Mouse (Mus musculus): ENCODE results near the gene Dapk1. TPM values are rescaled to one million over a fixed set of nuclear protein-coding genes. Genes with fewer than 3 reads are reported as not detected.

Gene Dapk1
- polyA plus RNA-seq, 1 experiment from 2014 or later = 8.8 TPM

DNA sequence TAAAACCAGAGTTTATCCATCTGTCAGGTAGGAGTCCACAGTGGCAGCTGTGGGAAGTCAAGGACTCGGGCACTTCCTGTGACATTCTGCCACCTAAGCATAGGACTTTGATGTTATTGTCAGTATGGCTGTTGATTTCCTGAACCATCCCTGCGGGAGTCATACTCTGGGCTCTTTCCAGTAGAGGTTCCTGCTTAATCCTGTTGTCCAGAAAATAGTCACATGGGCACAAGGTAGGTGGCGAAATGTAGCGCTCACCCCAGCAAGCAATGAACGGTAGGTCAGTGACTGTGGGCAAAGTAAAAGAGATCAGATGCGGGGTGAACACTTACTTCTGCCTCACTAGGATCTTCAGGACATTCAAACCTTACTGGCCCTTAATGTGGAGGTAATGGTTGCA lies 66.3 kb downstream of the Dapk1 start:
- Histone ChIP-seq H3K4me3 (no peak overlapping the region), H3K27ac (no peak overlapping the region), H3K4me2 (no peak overlapping the region), H3K4me1 (peaks cover 56% of the 10 kb centered on the region), H3K9ac (no peak overlapping the region), H3K27me3 (replicated peaks) (no peaks in the 10 kb centered on the region), H3K36me3 (no peaks in the 10 kb centered on the region), H3K9me3 (replicated peaks) (no peaks in the 10 kb centered on the region)
- no peak for ATAC-seq
- WGBS (ENCODE audit: insufficient replicate concordance) = 65% methylated on average over 6 of the region's 6 CpGs

DNA sequence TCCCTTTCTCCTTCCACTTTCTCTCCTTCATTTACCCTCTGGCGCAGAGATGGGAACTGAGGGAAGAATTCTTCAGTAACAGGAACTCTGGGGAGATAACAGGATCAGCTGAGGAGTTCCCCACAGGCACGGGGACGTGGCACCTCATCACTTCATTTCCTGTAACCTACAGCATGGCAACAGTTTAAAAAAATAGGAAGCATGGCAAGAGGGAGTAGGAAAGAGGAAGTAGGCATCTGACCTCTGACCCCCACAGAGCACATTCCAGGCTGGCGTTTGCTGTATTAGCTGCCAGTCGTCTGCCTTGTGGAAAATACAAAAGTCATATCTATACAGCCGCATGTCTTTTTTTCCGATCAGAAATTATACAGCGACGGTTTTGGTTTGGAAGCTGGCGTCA lies 68.9 kb downstream of the Dapk1 start:
- Histone ChIP-seq H3K4me2 (peak overlapping the region; percentile 54), H3K9ac (peak overlapping the region; percentile 27; the same call in 1 of the 2 replicates)

GRCm38 (mm10) chr13:60671235-60671634 lies 69.5 kb downstream of the Dapk1 start:
- 0 out of 2 replicates have a peak overlapping the region, but pooled peaks have one; percentile 54 for H3K4me2 ChIP-seq
- H3K4me1 ChIP-seq = peaks cover 79% of the 10 kb centered on the region
- H3K9ac ChIP-seq = no peak overlapping the region

More for the DNA sequence above, 68.9 kb downstream of the Dapk1 start:
- Histone ChIP-seq H3K4me1 (peaks cover 74% of the 10 kb centered on the region), H3K9me3 (replicated peaks) (no peaks in the 10 kb centered on the region), H3K4me3 (peak overlapping the region; percentile 36), H3K27ac (peak overlapping the region; percentile 66; the same call in 1 of the 2 replicates), H3K36me3 (no peaks in the 10 kb centered on the region), H3K27me3 (replicated peaks) (no peaks in the 10 kb centered on the region)
- no peak for ATAC-seq
- 16% methylated on average over 10 of the region's 10 CpGs for WGBS (ENCODE audit: insufficient replicate concordance)

DNA sequence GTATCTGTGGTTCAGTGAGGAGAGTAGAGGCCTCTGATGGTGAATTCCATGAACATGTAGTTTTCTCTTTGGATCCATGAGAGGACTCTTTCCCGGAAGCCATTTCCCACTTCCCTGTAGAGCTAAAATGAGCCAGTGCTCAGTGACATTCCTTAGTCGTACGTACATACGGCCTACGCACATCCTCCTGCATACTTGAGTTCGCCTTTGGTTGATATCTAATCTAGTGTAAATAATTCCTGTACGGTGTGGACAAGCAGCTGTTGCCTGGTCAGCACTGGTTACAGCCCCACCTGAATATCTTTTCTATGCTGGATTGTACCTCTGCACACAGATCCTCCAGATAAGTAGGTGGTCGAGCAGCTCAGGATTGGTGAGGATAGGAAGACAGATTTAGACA lies 70.5 kb downstream of the Dapk1 start:
- Histone ChIP-seq H3K27ac (peak overlapping the region; percentile 84), H3K9ac (no peak overlapping the region), H3K36me3 (peaks cover 2% of the 10 kb centered on the region; the same call in 1 of the 2 replicates), H3K9me3 (replicated peaks) (no peaks in the 10 kb centered on the region), H3K4me2 (peak overlapping the region; percentile 65), H3K4me3 (0 out of 2 replicates have a peak overlapping the region, but pooled peaks have one; percentile 47), H3K4me1 (peaks cover 84% of the 10 kb centered on the region), H3K27me3 (replicated peaks) (no peaks in the 10 kb centered on the region)
- WGBS (ENCODE audit: insufficient replicate concordance) = 59% methylated on average over 8 of the region's 8 CpGs
- peak; percentile 2; the same call in 1 of the 2 replicates for ATAC-seq

More at GRCm38 (mm10) chr13:60671235-60671634, 69.5 kb downstream of the Dapk1 start:
- 68% methylated on average over 10 of the region's 10 CpGs for WGBS (ENCODE audit: insufficient replicate concordance)
- Histone ChIP-seq H3K9me3 (replicated peaks) (no peaks in the 10 kb centered on the region), H3K27me3 (replicated peaks) (no peaks in the 10 kb centered on the region), H3K4me3 (no peak overlapping the region), H3K36me3 (no peaks in the 10 kb centered on the region), H3K27ac (peak overlapping the region; percentile 66; the same call in 1 of the 2 replicates)
- no peak for ATAC-seq

DNA sequence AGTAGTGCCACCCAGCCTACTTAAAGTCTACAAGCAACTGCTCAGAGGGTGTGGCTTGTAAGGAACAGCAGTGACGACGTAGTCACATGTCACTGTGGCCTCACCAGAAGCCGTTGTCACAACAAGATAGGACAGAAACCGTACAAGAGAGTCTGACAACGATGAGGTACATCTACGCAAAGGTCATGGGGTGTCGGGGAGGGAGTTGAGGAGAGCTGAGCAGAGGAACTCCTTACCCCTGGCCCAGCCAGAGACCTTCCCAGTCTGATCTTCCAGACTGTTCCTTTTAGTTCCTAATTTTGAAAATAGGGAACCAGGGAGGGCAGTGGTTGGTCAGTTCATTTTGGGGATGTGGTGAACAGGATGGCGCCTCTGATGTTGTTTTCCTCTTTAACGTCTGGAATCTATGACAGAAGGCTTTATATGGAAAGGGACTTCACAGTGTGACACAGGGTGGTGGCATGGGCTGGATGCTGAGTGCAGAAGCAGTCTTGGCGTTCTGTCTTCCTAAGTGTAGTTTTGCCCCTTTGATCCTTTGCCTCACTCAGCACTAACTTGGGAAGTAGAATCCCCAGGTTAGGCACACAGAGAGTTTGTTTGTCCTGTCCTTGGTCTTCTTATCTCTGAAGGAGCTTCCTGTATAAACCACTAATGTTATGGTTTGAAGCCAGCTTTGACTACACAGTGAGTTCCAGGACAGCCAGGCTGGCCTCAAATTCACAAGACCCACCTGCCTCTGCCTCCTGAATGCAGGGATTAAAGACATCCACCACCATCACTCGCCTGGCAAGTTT lies 71.3 kb downstream of the Dapk1 start:
- Histone ChIP-seq H3K4me2 (peak overlapping the region; percentile 65), H3K4me1 (peaks cover 76% of the 10 kb centered on the region), H3K4me3 (peak overlapping the region; percentile 47), H3K9me3 (replicated peaks) (no peaks in the 10 kb centered on the region), H3K36me3 (peaks cover 3% of the 10 kb centered on the region; the same call in 1 of the 2 replicates), H3K9ac (peak overlapping the region; percentile 55), H3K27ac (peak overlapping the region; percentile 84), H3K27me3 (replicated peaks) (no peaks in the 10 kb centered on the region)
- WGBS (ENCODE audit: insufficient replicate concordance) = 31% methylated on average over 11 of the region's 11 CpGs
- peak; percentile 92 for ATAC-seq

DNA sequence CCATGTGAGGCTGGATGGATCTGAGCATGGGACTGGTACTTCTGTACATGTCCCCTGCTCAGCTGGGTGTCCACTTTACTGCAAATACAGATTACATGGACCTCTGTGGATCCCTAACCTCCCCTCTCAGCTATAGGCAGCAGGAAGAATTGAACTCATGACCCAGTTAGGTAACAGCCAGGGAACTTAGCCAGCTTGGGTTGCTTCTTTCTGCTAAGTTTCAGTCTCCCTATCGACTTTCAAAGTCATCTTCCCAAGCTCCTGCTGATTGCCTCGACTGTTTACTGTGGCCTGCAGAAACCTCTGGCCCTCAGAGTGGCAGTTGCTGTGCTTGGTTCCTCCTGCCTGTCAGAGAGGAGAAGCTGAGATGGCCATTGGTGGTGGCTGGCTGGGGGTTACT lies 72.6 kb downstream of the Dapk1 start:
- H3K4me1 ChIP-seq = peaks cover 77% of the 10 kb centered on the region
- H3K4me2 ChIP-seq = peak overlapping the region; percentile 35
- 2% methylated on average over 2 of the region's 2 CpGs for WGBS (ENCODE audit: insufficient replicate concordance)
- no peaks in the 10 kb centered on the region for H3K27me3 ChIP-seq (replicated peaks)
- H3K4me3 ChIP-seq = no peak overlapping the region
- peak overlapping the region; percentile 84 for H3K27ac ChIP-seq
- peaks cover 3% of the 10 kb centered on the region; the same call in 1 of the 2 replicates for H3K36me3 ChIP-seq
- no peak for ATAC-seq
- H3K9ac ChIP-seq = 0 out of 2 replicates have a peak overlapping the region, but pooled peaks have one; percentile 20
- no peaks in the 10 kb centered on the region for H3K9me3 ChIP-seq (replicated peaks)

DNA sequence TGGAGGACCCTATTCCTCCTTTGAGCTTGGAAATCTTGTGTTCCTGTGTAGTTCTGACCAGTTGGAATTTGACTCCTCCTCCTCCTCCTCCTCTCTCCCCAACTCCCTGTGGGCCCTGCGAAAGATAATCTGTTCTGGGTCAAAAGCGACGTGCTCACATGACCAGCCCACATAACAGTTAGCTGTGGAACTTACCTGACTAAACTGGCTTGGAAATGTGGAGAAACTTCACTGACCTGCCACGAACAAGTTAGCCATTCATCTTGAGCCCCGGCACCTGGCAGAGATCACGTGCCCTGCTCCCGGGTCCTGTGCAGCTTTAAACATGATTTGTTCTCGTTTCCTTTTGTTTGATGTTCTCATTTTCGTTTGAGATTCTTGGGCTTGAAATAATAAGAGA lies 73.2 kb downstream of the Dapk1 start:
- Histone ChIP-seq H3K4me2 (peak overlapping the region; percentile 35), H3K27ac (peak overlapping the region; percentile 84), H3K4me3 (no peak overlapping the region), H3K36me3 (peaks cover 3% of the 10 kb centered on the region; the same call in 1 of the 2 replicates), H3K4me1 (peaks cover 79% of the 10 kb centered on the region), H3K9ac (no peak overlapping the region; the same call in 1 of the 2 replicates), H3K9me3 (replicated peaks) (no peaks in the 10 kb centered on the region), H3K27me3 (replicated peaks) (no peaks in the 10 kb centered on the region)
- ATAC-seq = no peak
- WGBS (ENCODE audit: insufficient replicate concordance) = 30% methylated on average over 9 of the region's 9 CpGs

DNA sequence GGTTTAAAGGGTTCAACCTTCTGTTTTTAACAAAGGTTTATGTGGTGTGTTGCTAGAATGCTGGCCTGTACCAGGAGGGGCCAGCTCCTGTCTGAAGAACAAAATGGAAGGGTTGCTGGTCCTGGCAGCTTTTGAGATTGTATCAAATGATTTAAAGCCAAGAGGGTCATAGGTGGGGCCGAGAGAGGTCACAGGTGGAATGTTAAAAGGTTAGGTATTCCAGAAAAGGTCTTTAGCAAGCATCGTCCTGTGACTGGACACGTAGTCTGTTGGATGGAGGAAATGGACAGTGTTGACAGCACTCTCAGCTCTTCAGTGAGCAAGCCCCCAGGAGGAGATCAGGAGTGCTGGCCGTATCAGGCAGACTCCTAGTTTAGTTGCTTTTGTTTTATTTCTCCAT lies 73.7 kb downstream of the Dapk1 start:
- peak overlapping the region; percentile 84 for H3K27ac ChIP-seq
- H3K4me1 ChIP-seq = peaks cover 74% of the 10 kb centered on the region
- H3K9me3 ChIP-seq (replicated peaks) = no peaks in the 10 kb centered on the region
- H3K27me3 ChIP-seq (replicated peaks) = no peaks in the 10 kb centered on the region
- H3K9ac ChIP-seq = no peak overlapping the region
- H3K36me3 ChIP-seq = peaks cover 3% of the 10 kb centered on the region; the same call in 1 of the 2 replicates
- H3K4me2 ChIP-seq = no peak overlapping the region
- ATAC-seq = no peak
- WGBS (ENCODE audit: insufficient replicate concordance) = 71% methylated on average over 4 of the region's 4 CpGs
- no peak overlapping the region for H3K4me3 ChIP-seq

GRCm38 (mm10) chr13:60678912-60679311 lies 77.2 kb downstream of the Dapk1 start:
- 61% methylated on average over 6 of the region's 6 CpGs for WGBS (ENCODE audit: insufficient replicate concordance)
- Histone ChIP-seq H3K4me3 (no peak overlapping the region), H3K4me1 (peaks cover 42% of the 10 kb centered on the region), H3K4me2 (no peak overlapping the region), H3K27ac (no peak overlapping the region), H3K9me3 (replicated peaks) (no peaks in the 10 kb centered on the region), H3K36me3 (peaks cover 9% of the 10 kb centered on the region; the same call in 1 of the 2 replicates), H3K27me3 (replicated peaks) (no peaks in the 10 kb centered on the region), H3K9ac (no peak overlapping the region)
- no peak for ATAC-seq

DNA sequence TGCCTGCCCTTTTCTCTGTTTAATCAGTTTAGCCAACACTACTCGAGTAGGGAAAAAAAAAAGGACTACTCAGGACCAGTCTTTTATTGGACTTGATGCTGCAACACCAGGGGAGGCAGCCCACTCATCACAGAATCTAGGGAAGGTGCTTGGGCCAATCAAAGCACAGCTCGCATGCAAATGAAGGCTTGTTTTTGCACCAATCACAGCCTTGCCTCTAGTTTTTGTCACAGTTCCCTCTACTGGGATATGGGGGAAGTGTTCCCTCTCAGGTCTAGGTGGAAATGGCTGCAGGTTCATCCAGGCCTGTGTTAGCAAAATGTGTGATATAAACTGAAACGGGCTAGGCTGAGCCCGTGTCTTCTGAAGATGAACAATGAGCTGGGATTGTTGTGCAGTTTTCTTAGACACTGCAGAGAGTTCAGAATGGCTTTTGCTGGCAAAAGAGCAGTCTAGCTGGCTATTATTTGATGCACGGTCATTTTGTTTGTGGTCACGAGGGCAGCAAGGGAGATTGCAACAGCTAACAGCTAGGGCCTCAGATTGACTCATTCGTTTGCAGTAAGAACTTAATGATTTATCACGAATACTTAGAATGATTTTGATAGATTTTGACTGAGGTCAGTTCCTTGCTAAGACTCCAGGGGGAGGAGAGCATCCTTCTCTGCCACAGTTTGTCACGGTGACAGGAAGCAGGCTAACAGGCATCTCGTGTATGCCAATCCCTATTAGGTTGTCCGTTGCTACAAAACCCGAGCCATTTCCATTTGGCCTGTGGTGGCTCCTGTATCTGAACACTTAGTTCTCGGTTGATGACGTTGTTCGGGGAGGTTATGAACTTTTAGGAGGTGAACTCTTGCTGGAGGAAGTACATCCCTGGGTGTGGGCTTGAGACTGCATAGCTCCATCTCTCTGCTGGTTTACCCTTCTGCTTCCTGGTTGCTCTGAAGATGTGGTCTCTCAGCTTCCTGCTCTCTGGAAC lies 81.3 kb downstream of the Dapk1 start:
- no peak for ATAC-seq

GRCm38 (mm10) chr13:60684050-60684760 lies 82.5 kb downstream of the Dapk1 start:
- ATAC-seq = peak; percentile 29; the same call in 1 of the 2 replicates

More for the DNA sequence above, 81.3 kb downstream of the Dapk1 start:
- Histone ChIP-seq H3K36me3 (peaks cover 5% of the 10 kb centered on the region; the same call in 1 of the 2 replicates), H3K4me3 (no peak overlapping the region), H3K9ac (no peak overlapping the region), H3K27me3 (replicated peaks) (no peaks in the 10 kb centered on the region), H3K4me1 (peaks cover 53% of the 10 kb centered on the region), H3K27ac (no peak overlapping the region), H3K4me2 (no peak overlapping the region), H3K9me3 (replicated peaks) (no peaks in the 10 kb centered on the region)
- WGBS (ENCODE audit: insufficient replicate concordance) = 66% methylated on average over 15 of the region's 15 CpGs

More at GRCm38 (mm10) chr13:60684050-60684760, 82.5 kb downstream of the Dapk1 start:
- H3K9me3 ChIP-seq (replicated peaks) = no peaks in the 10 kb centered on the region
- H3K36me3 ChIP-seq = peaks cover 5% of the 10 kb centered on the region; the same call in 1 of the 2 replicates
- H3K4me2 ChIP-seq = no peak overlapping the region
- WGBS (ENCODE audit: insufficient replicate concordance) = 62% methylated on average over 10 of the region's 10 CpGs
- H3K4me1 ChIP-seq = peaks cover 51% of the 10 kb centered on the region
- H3K4me3 ChIP-seq = no peak overlapping the region
- peak overlapping the region; percentile 41; the same call in 1 of the 2 replicates for H3K27ac ChIP-seq
- H3K9ac ChIP-seq = no peak overlapping the region
- no peaks in the 10 kb centered on the region for H3K27me3 ChIP-seq (replicated peaks)
